Mouse (Mus musculus) brown adipose tissue, adult 24 weeks (tissue): Measurements from ENCODE around the gene Tmem50b. TPM values are rescaled to one million over a fixed set of nuclear protein-coding genes. Genes with fewer than 3 reads are reported as not detected.
"Not testable (repeated sequence)": the region's sequence is repeated elsewhere in the genome, so short reads cannot be mapped to it uniquely, and the experiment has no call there.

Experiments used
- H3K27ac ChIP-seq: fragments of 200-500 bp; replicated peaks from 2 replicates; pipeline ENCODE4 v1.5.1; 2012; ENCODE audit warnings: low read depth, mild to moderate bottlenecking, low read length
- H3K4me1 ChIP-seq: fragments of 200-500 bp; 2 replicates; pipeline ENCODE4 v1.6.1; 2012; ENCODE audit warnings: low read length, mixed read lengths; ENCODE audit not compliant: control insufficient read depth, insufficient read depth, insufficient read length
- H3K4me3 ChIP-seq: fragments of 200-500 bp; 2 replicates; pipeline ENCODE4 v1.5.1; 2012; ENCODE audit warnings: low read depth, mild to moderate bottlenecking, low read length, moderate library complexity; ENCODE audit not compliant: insufficient read depth
- polyA plus RNA-seq: library from polyadenylated mRNA; stranded (reverse); fragments of >200 nt; gene quantifications from 2 replicates; pipeline ENCODE4 v1.2.4, GENCODE M21; 2012; ENCODE audit not compliant: missing spikeins, insufficient read depth, insufficient read length

Tmem50b gene
- 71.4 and 79.6 TPM in 2 replicates for polyA plus RNA-seq

DNA sequence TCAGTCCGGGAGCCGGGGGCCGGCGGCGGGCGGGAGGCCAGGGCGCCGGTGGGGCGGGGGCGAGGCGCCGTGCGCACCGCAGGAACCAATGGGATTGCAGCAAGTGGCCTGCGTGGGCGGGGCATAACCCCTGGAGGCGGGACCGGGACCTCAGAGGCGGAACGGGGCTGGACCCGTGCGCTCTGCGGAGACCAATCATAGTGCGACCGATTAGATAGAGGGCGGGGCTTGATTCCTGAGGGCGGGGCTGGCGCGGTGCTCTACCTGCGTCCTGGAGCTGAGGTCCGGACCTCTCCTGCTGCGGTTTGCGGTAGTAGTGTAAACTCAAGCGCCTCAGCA, at the start of gene Tmem50b:
Gene Tmem50b, minus strand, starts transcription at position 129 of the 339 bp plus-strand sequence.
- Histone ChIP-seq H3K4me1 (no peaks in the 10 kb centered on the region), H3K4me3 (peak within 1 kb of the TSS; percentile 84), H3K27ac (0 out of 2 replicates have a peak within 1 kb of the TSS, but pooled peaks have one; percentile 28)

GRCm38 (mm10) chr16:91646681-91647419, 49.2 kb upstream of the Tmem50b start, which contains the start of gene Gart:
Gene Gart, minus strand, starts transcription at chr16:91646952.
- H3K4me1 ChIP-seq: no peaks in the 10 kb centered on the region
- H3K27ac ChIP-seq: peak within 1 kb of the TSS; percentile 96
- H3K4me3 ChIP-seq: peak within 1 kb of the TSS; percentile 71

- Histone ChIP-seq H3K4me1 (no peaks in the 10 kb centered on the region), H3K27ac (no peak overlapping the region), H3K4me3 (peak overlapping the region; percentile 64)
These were observed 48.5 kb upstream of the Tmem50b start for GRCm38 (mm10) chr16:91645995-91646602.

DNA sequence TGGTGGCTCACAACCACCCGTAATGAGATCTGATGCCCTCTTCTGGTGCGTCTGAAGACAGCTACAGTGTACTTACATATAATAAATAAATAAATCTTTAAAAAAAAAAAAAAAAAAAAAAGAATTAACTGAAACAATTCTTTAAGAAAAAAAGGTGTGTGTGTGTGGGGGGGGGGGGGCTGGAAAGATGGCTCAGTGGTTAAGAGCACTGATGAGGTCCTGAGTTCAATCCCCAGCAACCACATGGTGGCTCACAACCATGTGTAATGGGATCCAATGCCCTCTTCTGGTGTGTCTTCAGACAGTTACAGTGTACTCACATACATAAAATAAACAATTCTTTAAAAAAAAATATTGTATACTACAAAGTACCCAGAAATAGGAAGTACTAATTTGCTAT, 47.8 kb upstream of the Tmem50b start:
- H3K27ac ChIP-seq, H3K4me3 ChIP-seq, H3K4me1 ChIP-seq: not testable (repeated sequence)

- no peak overlapping the region for H3K4me3 ChIP-seq
- no peak overlapping the region for H3K27ac ChIP-seq
- no peaks in the 10 kb centered on the region for H3K4me1 ChIP-seq
These were observed 47.3 kb upstream of the Tmem50b start for GRCm38 (mm10) chr16:91644901-91645300.

- Histone ChIP-seq H3K27ac (no peak overlapping the region), H3K4me3 (no peak overlapping the region), H3K4me1 (no peaks in the 10 kb centered on the region)
These were observed 42.6 kb upstream of the Tmem50b start for GRCm38 (mm10) chr16:91640171-91640570.

DNA sequence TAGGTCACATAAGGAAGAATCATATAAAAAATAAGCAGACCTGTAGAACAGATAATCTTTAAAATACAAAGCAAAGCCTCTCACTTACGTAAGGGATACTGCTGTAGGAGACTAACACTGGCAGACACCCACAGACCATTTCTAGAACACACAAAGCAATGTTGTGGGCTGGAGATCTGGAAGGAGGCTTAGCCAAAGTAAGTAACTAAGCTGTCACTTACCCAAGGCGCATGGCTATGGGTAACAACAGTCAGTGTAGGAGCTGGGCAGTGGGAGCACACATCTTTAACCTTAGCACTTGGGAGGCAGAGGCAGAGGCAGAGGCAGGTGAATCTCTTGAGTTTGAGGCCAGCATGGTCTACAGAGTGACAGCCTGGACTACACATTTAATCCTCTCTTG, 42.0 kb upstream of the Tmem50b start:
- Histone ChIP-seq H3K4me3 (no peak overlapping the region), H3K27ac (no peak overlapping the region), H3K4me1 (no peaks in the 10 kb centered on the region)

DNA sequence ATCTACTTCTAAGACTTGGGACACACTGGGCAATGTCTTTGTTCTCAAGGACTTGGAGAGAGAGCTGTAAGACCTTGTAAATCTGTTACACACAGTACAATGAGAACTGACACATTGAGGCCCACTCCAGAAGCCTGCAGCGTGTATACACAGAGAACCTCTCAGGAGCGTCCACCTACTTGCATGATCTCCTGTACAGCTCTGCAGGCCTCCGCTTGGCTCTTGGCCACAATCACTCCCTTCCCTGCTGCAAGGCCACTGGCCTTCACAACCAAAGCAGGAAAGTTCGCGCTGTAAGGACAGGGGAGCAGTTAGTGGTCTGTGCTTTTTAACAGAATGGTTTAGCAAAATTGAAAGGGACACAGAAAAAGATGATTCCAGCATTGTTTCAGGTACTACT, 41.6 kb upstream of the Tmem50b start:
- no peaks in the 10 kb centered on the region for H3K4me1 ChIP-seq
- H3K27ac ChIP-seq: no peak overlapping the region
- no peak overlapping the region for H3K4me3 ChIP-seq

DNA sequence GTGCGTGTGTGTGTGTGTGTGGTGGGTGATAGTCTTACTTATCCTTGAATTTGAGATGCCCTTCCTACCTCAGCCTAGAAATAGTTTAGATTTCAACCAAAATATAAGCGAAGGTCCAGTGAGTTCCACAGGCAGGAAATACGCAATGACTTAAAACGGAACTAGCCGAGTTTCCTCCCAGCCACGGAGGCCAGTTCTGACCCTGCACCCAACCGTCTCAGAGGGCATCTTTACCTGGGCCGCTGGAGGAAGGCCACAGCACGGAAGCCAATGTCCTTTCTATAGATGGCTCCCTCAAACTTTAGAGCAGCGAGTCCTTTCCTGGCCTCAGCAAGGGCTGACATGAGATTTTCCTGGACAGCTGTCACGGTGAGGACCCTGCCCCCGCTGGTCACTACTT, 36.0 kb upstream of the Tmem50b start:
- Histone ChIP-seq H3K4me1 (peaks cover 5% of the 10 kb centered on the region; the same call in 1 of the 2 replicates), H3K4me3 (no peak overlapping the region)

DNA sequence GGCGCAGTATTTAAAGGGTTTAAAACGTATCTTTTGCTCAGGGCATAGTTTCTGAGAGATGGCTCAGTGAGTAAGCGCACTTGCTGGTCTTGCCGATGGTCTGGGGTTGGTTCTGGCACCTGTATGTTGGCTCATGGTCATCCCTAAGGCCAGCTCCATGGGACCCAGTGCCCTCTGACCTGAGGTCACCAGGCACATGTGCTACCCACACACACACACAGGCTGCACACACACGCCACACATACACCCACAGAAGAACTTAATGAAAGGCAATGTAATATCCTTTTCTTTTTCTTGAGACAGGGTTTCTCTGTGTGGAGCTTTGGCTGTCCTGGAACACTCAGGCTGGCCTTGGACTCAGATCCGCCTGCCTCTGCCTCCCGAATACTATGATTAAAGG, 35.3 kb upstream of the Tmem50b start:
- H3K4me3 ChIP-seq: no peak overlapping the region
- H3K4me1 ChIP-seq: peaks cover 5% of the 10 kb centered on the region; the same call in 1 of the 2 replicates
- no peak overlapping the region for H3K27ac ChIP-seq

More for the DNA sequence above, 36.0 kb upstream of the Tmem50b start:
- H3K27ac ChIP-seq: no peak overlapping the region

- H3K4me3 ChIP-seq: no peak overlapping the region
- no peak overlapping the region for H3K27ac ChIP-seq
- peaks cover 5% of the 10 kb centered on the region; the same call in 1 of the 2 replicates for H3K4me1 ChIP-seq
These were observed 34.8 kb upstream of the Tmem50b start for GRCm38 (mm10) chr16:91632439-91632838.

DNA sequence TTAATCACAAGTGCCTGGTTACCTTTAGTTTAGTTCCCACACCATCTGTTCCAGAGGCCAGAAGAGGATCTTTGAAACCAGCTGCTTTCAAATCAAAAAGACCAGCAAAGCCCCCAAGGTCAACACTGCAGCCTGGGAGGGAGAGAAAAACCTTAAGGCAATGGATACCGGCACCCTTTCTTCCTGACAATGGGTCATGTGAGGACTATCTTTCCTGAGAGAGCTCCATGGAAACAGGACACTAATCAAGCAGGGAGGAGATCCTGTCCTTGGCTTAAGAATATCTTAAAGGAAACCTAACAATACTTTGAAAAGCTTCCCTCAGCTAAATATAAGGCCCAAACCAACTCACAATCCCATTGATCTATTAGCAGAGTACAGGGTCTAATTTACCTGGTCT, 33.0 kb upstream of the Tmem50b start:
- no peak overlapping the region for H3K27ac ChIP-seq
- H3K4me1 ChIP-seq: peaks cover 5% of the 10 kb centered on the region; the same call in 1 of the 2 replicates
- no peak overlapping the region for H3K4me3 ChIP-seq

DNA sequence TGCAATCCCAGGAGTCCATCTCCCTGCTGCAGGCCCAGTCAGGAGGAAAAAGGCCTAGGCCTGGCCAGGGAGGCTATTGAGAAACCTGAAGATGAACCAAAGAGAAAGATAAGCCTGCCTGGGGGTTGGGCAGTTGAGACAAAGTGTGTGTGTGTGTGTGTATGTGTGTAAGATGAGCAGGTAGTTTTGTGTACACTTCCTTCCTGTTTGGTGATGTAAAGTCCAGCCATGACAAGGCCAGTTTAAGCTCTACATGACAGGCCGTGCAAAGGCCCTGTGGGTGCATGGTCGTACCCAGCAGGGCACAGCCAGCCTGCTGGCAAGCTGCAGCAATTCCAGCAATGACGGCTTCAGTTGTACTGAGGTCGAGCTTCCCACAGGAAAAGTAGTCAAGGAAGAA, 32.1 kb upstream of the Tmem50b start:
- Histone ChIP-seq H3K4me3 (no peak overlapping the region), H3K27ac (no peak overlapping the region), H3K4me1 (peaks cover 5% of the 10 kb centered on the region; the same call in 1 of the 2 replicates)

- H3K4me3 ChIP-seq: no peak overlapping the region
- peaks cover 3% of the 10 kb centered on the region; the same call in 1 of the 2 replicates for H3K4me1 ChIP-seq
- no peak overlapping the region for H3K27ac ChIP-seq
These were observed 31.1 kb upstream of the Tmem50b start for GRCm38 (mm10) chr16:91628673-91629072.

DNA sequence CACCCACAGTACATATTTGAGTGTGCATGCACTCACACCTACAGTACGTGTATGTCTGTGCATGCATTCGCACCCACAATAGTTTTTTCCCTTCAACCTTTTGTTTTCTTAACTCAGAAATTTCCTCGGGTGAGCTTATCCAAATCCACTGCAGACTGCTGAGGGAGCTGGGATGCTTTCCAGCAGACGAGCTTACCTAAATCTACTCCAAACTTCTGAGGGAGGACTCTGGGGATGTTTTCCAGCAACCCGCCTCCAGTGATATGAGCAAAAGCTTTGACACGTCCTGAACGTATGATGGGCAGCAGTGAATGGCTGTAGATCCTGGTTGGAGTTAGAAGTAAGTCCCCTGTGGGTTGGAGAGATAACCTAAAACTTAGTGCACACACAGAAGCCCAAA, 30.2 kb upstream of the Tmem50b start:
- Histone ChIP-seq H3K4me3 (no peak overlapping the region), H3K4me1 (peaks cover under 1% of the 10 kb centered on the region; the same call in 1 of the 2 replicates), H3K27ac (no peak overlapping the region)

GRCm38 (mm10) chr16:91623074-91623473, 25.5 kb upstream of the Tmem50b start:
- Histone ChIP-seq H3K4me1 (no peaks in the 10 kb centered on the region), H3K4me3 (no peak overlapping the region), H3K27ac (no peak overlapping the region)
